Mouse (Mus musculus) liver, embryonic 14.5 days (tissue): ENCODE data around the gene Espn. TPM values are rescaled to one million over a fixed set of nuclear protein-coding genes. Genes with fewer than 3 reads are reported as not detected.
A peak's percentile ranks its signal among the peaks of the same experiment; 100 is the strongest.

Experiments
- ATAC-seq: fragments of 200-750 bp; cut with Nextera tagmentation; 2 replicates; pipeline ENCODE4 v1.8.0; 2017; ENCODE audit warnings: moderate number of reproducible peaks, mild to moderate bottlenecking, moderate library complexity; ENCODE audit not compliant: insufficient read depth
- DNase-seq, 3 experiments: peaks; one replicate each; pipeline ENCODE4 v3.0.0-alpha.2; 2012 to 2013; ENCODE audit warnings: low read depth in 3 of 3, low spot score in 3 of 3
- H3K27ac ChIP-seq: fragments of 300-500 bp; sonication (generic); 2 replicates; pipeline ENCODE4 v1.5.1; 2014; ENCODE audit warnings: moderate library complexity, mild to moderate bottlenecking, control low read depth, inconsistent platforms
- H3K27me3 ChIP-seq: fragments of 300-500 bp; sonication (generic); 2 replicates; pipeline ENCODE4 v1.6.1; 2014; ENCODE audit warnings: mild to moderate bottlenecking, low read length, moderate library complexity; ENCODE audit not compliant: control insufficient read depth, insufficient read depth
- H3K36me3 ChIP-seq: fragments of 300-500 bp; sonication (generic); replicated peaks from 2 replicates; pipeline ENCODE4 v1.6.1; 2014; ENCODE audit warnings: low read depth; ENCODE audit not compliant: control insufficient read depth, insufficient read depth
- H3K4me1 ChIP-seq, 2 experiments: fragments of 200-500 bp in 1 of 2; fragments of 300-500 bp in 1 of 2; sonication (generic) in 1 of 2; replicated peaks; 2 replicates each; pipeline ENCODE4 v1.6.1; 2012 to 2014; ENCODE audit warnings: antibody characterized with exemption in 1 of 2, inconsistent platforms in 1 of 2, low read length in 1 of 2; ENCODE audit not compliant: control insufficient read depth in 2 of 2, insufficient read depth in 2 of 2
- H3K4me2 ChIP-seq: fragments of 300-500 bp; sonication (generic); 2 replicates; pipeline ENCODE4 v1.6.1; 2014; ENCODE audit warnings: low read depth, mild to moderate bottlenecking, control low read depth, moderate library complexity
- H3K4me3 ChIP-seq, 2 experiments: fragments of 200-500 bp in 1 of 2; fragments of 300-500 bp in 1 of 2; sonication (generic) in 1 of 2; 2 replicates each; pipeline ENCODE4 v1.5.1; 2012 to 2014; ENCODE audit warnings: low read depth in 2 of 2, low read length in 2 of 2, mild to moderate bottlenecking in 2 of 2, control low read depth in 1 of 2, inconsistent platforms in 1 of 2, moderate library complexity in 1 of 2; ENCODE audit not compliant: insufficient read depth in 1 of 2
- H3K9ac ChIP-seq: fragments of 300-500 bp; sonication (generic); replicated peaks from 2 replicates; pipeline ENCODE4 v1.6.1; 2014; ENCODE audit warnings: mild to moderate bottlenecking, control low read depth, moderate library complexity
- H3K9me3 ChIP-seq: fragments of 300-500 bp; sonication (generic); 2 replicates; pipeline ENCODE4 v1.6.1; 2016; ENCODE audit warnings: low read length, mixed read lengths; ENCODE audit not compliant: control insufficient read depth
- CTCF ChIP-seq: IDR thresholded peaks from 2 replicates; pipeline ENCODE4 v1.5.1; 2016; ENCODE audit warnings: antibody characterized with exemption, low read depth, control low read depth
- EP300 ChIP-seq: IDR thresholded peaks from 2 replicates; pipeline ENCODE4 v1.6.1; 2016; ENCODE audit warnings: antibody characterized with exemption, low read depth
- WGBS: fragments of 180-500 bp; shearing (Covaris S2); extraction: QIAGEN DNeasy Blood & Tissue Kit; methylation state at CpG from one replicate; pipeline ENCODE4 v1.1.7; 2014; ENCODE audit not compliant: insufficient replicate concordance; 5-methylcytosine and 5-hydroxymethylcytosine counted together
- polyA plus RNA-seq, 2 experiments: library from polyadenylated mRNA; depleted of rRNA in 1 of 2; stranded (reverse) in 1 of 2; unstranded in 1 of 2; fragments of >200 nt; fragmentation: Nextera tagmentation in 1 of 2; extraction: Ambion mirVana in 1 of 2; gene quantifications; 2 replicates each; pipeline versions ENCODE4 v1.2.1 to v1.2.3; 2012 to 2014

Gene Espn
- polyA plus RNA-seq, 2 experiments = 1.2 TPM

- 54% methylated on average over 7 of the region's 7 CpGs for WGBS
- Histone ChIP-seq H3K27ac (no peak overlapping the region), H3K36me3 (peaks cover 6% of the 10 kb centered on the region; the same call in 1 of the 2 replicates), H3K9me3 (no peaks in the 10 kb centered on the region), H3K4me1 (peaks cover 3 to 9% of the 10 kb centered on the region in 2 experiments; a peak in 3 of 4 replicates), H3K9ac (no peak overlapping the region), H3K4me2 (no peak overlapping the region), H3K27me3 (no peaks in the 10 kb centered on the region), H3K4me3 (no peak overlapping the region)
- TF ChIP-seq EP300 (no peak), CTCF (no peak)
- DNase-seq (no peak), ATAC-seq (no peak)
These were observed 51.0 kb downstream of the Espn start for GRCm38 (mm10) chr4:152101081-152101653.

DNA sequence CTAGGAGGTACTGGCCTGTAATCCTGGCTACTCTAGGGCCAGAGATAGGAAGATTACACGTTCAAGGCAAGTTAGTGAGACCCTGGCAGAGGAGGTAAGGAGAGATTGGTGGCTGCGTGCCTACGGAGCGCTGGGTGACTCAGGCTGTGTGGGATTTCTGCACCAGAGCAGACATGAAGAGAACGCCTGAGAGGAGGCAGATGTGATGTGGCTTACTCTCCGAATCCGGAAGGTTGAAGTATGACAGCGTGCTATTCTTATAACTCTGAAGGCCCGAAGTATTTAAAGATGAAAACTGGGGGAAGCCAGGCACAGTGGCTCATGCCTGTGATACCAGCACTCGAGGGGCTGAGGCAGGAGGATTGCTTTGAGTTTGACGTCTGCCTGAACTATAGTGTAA is 51.6 kb downstream of the Espn start:
- H3K4me3 ChIP-seq = no peak overlapping the region
- H3K9ac ChIP-seq = no peak overlapping the region
- ATAC-seq = no peak
- 63% methylated on average over 11 of the region's 11 CpGs for WGBS
- peaks cover 6% of the 10 kb centered on the region; the same call in 1 of the 2 replicates for H3K36me3 ChIP-seq
- no peak overlapping the region for H3K27ac ChIP-seq
- no peaks in the 10 kb centered on the region for H3K27me3 ChIP-seq
- H3K9me3 ChIP-seq = no peaks in the 10 kb centered on the region
- H3K4me1 ChIP-seq = peaks cover 9 to 14% of the 10 kb centered on the region in 2 experiments
- TF ChIP-seq EP300 (no peak), CTCF (no peak)
- no peak overlapping the region for H3K4me2 ChIP-seq
- no peak for DNase-seq

GRCm38 (mm10) chr4:152097911-152098799 is 54.0 kb downstream of the Espn start:
- no peak overlapping the region for H3K27ac ChIP-seq
- WGBS = 61% methylated on average over 11 of the region's 11 CpGs
- H3K4me1 ChIP-seq = peaks cover 18 to 30% of the 10 kb centered on the region in 2 experiments

DNA sequence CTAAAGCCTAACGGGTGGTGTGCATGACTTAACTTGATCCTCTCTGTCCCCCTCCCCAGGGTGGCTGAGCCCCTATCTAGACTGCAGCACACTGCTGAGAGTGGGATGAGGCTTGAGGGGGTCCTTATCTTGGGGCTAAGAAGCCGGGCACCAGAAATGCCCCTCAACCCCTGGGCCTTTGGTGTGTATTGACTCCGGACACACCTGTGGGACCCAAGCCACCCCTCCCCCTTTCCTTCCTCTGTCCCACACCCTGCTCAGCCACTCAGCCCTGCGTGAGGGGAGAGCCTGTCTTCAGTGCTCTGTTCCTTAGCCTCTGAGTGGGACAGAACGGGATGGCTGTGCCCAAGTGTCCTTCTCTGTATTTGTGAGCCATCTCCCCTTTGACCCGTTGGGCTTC is 55.2 kb downstream of the Espn start:
- Histone ChIP-seq H3K9ac (no peak overlapping the region), H3K27ac (no peak overlapping the region), H3K9me3 (no peaks in the 10 kb centered on the region), H3K4me1 (peaks cover 28 to 41% of the 10 kb centered on the region in 2 experiments), H3K4me3 (peak overlapping the region in 1 of 2 experiments; percentile 8; a peak in 1 of 4 replicates), H3K4me2 (peak overlapping the region; percentile 40), H3K27me3 (no peaks in the 10 kb centered on the region), H3K36me3 (no peaks in the 10 kb centered on the region)
- TF ChIP-seq EP300 = no peak
- DNase-seq = no peak
- 37% methylated on average over 6 of the region's 6 CpGs for WGBS
- ATAC-seq = no peak

More at GRCm38 (mm10) chr4:152097911-152098799, 54.0 kb downstream of the Espn start:
- no peaks in the 10 kb centered on the region for H3K27me3 ChIP-seq
- ATAC-seq = no peak
- H3K9me3 ChIP-seq = no peaks in the 10 kb centered on the region
- no peak for DNase-seq
- H3K4me3 ChIP-seq = no peak overlapping the region
- TF ChIP-seq EP300 (no peak), CTCF (no peak)
- no peak overlapping the region for H3K4me2 ChIP-seq
- no peaks in the 10 kb centered on the region for H3K36me3 ChIP-seq
- H3K9ac ChIP-seq = no peak overlapping the region
